Mouse (Mus musculus) 416B (cell line): Measurements from ENCODE around the gene Tapbpl.

Experiments used
- DNase-seq: peaks from one replicate; pipeline ENCODE4 v3.0.0; 2011; ENCODE audit warnings: low read depth

Gene Tapbpl

GRCm38 (mm10) chr6:125231117-125232044 is at the start of gene Tapbpl:
Tapbpl (minus strand) TSS chr6:125231860.
- DNase-seq, result peak; percentile 73

- DNase-seq, result no peak
Observed at GRCm38 (mm10) chr6:125279729-125280128, 48.1 kb upstream of the Tapbpl start.

GRCm38 (mm10) chr6:125274841-125275563 is 43.3 kb upstream of the Tapbpl start:
- peak; percentile 80 for DNase-seq

- DNase-seq, result no peak
Observed at GRCm38 (mm10) chr6:125272228-125272785, 40.6 kb upstream of the Tapbpl start.

- peak; percentile 96 for DNase-seq
Observed at GRCm38 (mm10) chr6:125271455-125272227, 40.0 kb upstream of the Tapbpl start.

- no peak for DNase-seq
Observed at GRCm38 (mm10) chr6:125268799-125269198, 37.1 kb upstream of the Tapbpl start.

- DNase-seq, result no peak
Observed at GRCm38 (mm10) chr6:125267469-125267868, 35.8 kb upstream of the Tapbpl start.

- peak; percentile 19 for DNase-seq
Observed at GRCm38 (mm10) chr6:125266600-125266999, 34.9 kb upstream of the Tapbpl start.

- no peak for DNase-seq
Observed at GRCm38 (mm10) chr6:125266091-125266490, 34.4 kb upstream of the Tapbpl start.

GRCm38 (mm10) chr6:125265239-125265638 is 33.6 kb upstream of the Tapbpl start:
- DNase-seq, result peak; percentile 23

- no peak for DNase-seq
Observed at GRCm38 (mm10) chr6:125264219-125264618, 32.6 kb upstream of the Tapbpl start.

GRCm38 (mm10) chr6:125260006-125260555 is 28.4 kb upstream of the Tapbpl start:
- DNase-seq, result no peak

- DNase-seq, result no peak
Observed at GRCm38 (mm10) chr6:125256222-125256966, 24.7 kb upstream of the Tapbpl start.

GRCm38 (mm10) chr6:125255516-125256044 is 23.9 kb upstream of the Tapbpl start:
- DNase-seq, result no peak

GRCm38 (mm10) chr6:125253863-125254715 is 22.4 kb upstream of the Tapbpl start:
- DNase-seq, result peak; percentile 20

- DNase-seq, result no peak
Observed at GRCm38 (mm10) chr6:125252711-125253110, 21.1 kb upstream of the Tapbpl start.

GRCm38 (mm10) chr6:125252285-125252684 is 20.6 kb upstream of the Tapbpl start:
- DNase-seq, result peak; percentile 17

- no peak for DNase-seq
Observed at GRCm38 (mm10) chr6:125244551-125244950, 12.9 kb upstream of the Tapbpl start.

GRCm38 (mm10) chr6:125241566-125241965 is 9.9 kb upstream of the Tapbpl start:
- peak; percentile 62 for DNase-seq

GRCm38 (mm10) chr6:125240617-125241016 is 9.0 kb upstream of the Tapbpl start:
- no peak for DNase-seq
